Mouse (Mus musculus) CD4-positive, CD25-positive, alpha-beta regulatory T cell, adult 2 months (primary cell): ENCODE measurements around the gene Ubox5.
"Not testable (repeated sequence)": the region's sequence is repeated elsewhere in the genome, so short reads cannot be mapped to it uniquely, and the experiment has no call there.

Experiments
- DNase-seq: peaks from one replicate; pipeline ENCODE4 v3.0.0-alpha.2; 2012; ENCODE audit warnings: low read depth, low spot score

The Ubox5 gene

DNA sequence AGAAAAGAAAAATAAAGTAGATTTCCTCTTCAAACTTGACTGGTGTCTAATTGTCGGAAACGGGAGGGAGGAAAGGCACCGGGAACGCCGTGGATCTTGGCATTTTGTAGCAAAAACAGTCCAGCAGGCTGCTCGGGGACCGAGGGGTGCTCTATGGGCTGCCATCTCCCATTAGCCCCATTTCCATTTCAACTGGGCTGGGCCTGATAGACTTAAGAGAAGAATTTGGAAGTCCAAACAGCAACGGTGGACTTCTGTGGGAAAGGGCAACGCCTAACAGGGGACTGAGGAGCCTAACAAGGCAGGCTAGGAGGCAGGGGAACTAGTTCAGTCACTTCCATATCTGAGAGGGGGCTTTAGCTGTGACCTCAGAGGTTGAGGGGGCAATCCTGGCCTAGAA lies 52.8 kb downstream of the Ubox5 start:
- DNase-seq, result no peak

DNA sequence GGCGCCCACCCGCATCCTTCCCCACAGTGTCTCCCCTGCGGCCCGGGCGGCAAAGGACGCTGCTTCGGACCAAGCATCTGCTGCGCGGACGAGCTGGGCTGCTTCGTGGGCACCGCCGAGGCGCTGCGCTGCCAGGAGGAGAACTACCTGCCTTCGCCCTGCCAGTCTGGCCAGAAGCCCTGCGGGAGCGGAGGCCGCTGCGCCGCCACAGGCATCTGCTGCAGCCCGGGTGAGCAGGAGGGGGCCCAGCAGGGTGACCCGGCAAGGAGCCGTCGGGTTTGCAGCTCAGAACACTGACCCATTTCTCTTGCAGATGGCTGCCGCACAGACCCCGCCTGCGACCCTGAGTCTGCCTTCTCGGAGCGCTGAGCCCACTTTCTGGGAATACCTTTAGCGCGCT lies 53.3 kb downstream of the Ubox5 start:
- DNase-seq, result not testable (repeated sequence)

DNA sequence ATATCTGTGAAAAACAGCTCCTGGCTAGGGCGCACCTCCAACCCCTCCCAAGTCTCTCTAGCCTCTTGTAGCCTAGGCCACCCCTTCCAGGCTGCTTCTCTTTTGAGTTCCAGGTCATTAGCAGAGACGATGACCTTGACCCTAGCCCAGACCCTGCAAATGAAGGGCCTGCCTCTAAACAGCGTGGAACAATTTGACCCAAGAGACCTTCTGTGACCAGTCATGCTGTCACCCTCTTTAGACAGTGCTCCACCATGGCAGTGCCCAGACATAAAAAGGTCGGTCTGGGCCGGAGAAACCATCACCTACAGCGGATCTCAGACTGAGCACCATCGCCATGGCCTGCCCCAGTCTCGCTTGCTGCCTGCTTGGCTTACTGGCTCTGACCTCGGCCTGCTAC lies 54.0 kb downstream of the Ubox5 start, which contains the start of gene Oxt:
Gene Oxt (plus strand): TSS at position 301 of the 400 bp plus-strand sequence.
- DNase-seq, result no peak

DNA sequence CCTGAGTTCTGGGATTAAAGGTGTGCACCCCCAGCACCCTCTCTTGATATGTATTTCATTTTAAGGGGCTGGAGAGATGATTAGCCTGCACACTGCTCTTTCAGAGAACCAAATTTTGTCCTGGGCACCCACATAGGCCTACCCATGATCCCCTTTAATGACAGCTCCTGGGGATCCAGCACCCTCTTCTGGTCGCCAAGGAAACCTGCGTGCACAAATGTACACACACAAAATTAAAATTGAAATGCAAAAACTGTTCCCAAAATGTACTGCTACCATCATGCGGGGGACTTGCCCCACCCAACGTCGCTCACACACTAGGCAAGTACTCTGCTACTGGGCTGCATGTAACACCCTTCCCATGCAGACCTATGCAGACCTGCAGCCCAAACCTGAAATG lies 54.9 kb downstream of the Ubox5 start:
- no peak for DNase-seq

DNA sequence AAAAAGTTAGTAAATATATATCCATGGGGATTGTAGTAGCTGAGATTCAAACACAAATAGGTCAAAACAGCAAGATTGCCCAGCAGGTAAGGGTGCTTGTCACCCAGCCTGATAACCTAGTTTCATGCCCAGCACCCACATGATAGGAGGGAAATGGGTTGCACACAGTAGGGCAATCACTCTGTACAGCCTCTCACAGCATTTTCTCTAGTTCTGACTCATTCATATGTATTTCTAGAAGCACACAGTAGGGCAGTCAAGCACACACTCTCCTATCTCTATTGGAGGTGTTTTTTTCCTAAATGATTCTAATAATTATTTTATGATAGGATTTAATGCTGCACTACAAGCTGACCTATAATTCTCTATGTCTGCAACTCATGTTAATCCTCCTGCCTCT lies 59.9 kb downstream of the Ubox5 start:
- DNase-seq, result no peak

DNA sequence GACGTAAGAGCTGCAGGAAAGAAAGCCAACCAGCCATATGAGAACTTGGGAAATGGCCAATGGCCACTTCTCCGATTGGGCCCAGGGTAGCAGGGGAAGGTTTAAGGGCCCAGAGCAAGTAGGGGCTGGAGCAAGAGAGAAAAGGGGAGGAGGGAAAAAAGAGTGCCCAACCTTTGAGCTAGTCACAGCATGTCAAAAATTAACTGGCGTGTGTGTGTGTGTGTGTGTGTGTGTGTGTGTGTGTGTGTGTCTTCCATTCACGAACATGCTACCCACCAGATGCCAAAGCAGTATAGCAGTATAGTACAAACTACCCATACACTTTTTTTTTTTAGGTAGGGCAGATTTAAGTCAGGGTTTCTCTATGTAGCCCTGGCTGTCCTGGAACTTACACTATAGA lies 60.9 kb downstream of the Ubox5 start:
- DNase-seq, result no peak

DNA sequence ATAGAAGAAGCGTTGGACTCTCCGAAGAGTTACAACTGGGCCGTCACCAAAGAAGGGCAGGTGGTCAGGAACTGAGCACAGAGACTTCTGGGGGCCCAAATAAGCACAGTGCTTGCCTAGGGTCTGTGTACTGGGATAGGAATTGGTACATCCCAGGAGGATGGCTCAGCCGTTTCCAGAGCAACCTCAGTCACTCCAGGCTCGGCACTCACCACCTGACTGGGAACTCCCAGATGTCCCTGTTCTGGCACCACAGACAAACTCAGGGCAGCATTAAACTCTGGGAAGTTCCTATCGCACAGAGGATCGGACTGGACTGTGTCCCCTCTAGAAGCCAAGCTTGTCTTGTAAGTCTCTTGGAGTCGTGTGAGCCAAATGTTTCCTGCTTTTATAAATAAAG lies 64.9 kb downstream of the Ubox5 start:
- DNase-seq, result no peak

DNA sequence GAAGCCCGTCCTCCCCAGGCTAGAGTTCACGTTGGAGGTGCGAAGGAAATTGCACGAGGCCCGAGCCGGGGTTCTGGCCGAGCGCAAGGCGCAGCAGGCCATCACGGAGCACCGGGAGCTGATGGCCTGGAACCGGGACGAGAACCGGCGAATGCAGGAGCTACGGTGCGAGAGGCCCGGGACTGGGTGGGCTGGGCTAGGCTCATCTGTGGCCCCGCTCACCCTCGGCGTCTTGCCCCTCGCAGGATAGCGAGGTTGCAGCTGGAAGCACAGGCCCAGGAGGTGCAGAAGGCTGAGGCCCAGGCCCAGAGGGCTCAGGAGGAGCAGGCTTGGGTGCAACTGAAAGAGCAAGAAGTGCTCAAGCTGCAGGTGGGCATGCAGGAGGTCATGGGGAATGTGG lies 65.8 kb downstream of the Ubox5 start:
- DNase-seq, result no peak

DNA sequence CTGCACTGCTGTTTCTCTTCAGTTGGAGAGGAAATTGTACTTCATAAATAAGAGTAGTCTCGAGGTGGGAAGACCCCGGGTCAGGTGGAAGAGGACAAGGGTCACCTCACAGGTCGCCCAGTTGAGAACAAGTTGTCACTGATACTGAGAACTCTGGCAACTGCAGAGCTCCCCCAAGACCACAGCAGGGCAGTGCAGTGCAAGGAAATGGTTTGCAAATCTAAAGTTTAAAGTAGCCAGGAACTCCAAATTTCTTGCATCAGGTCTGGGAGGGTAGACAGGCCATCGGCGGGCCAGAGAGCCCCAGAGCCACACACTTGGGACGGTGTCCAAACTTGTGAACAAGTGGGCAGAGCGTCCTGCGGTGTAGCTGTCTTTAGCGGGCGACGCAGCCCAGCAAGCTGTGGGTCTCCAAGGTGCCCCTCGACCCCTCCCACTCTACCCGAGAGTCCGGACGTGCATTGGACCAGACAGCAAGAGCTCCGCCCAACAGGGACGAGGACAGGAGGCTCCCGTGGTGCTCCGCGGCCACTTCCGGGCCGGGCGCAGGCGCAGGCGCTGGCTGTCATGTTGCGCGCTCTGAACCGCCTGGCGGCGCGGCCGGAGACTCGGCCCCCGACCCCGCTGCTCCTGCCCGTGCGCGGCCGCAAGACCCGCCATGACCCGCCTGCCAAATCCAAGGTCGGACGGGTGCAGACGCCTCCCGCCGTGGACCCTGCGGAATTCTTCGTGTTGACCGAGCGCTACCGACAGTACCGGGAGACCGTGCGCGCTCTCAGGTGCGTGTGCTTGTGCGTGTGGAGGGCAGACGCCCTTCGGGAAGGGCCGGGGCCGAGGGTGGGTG lies 66.4 kb downstream of the Ubox5 start, which contains the start of gene Mrps26:
Gene Mrps26 (plus strand): TSS at position 531 of the 844 bp plus-strand sequence.
- peak; percentile 94 for DNase-seq

DNA sequence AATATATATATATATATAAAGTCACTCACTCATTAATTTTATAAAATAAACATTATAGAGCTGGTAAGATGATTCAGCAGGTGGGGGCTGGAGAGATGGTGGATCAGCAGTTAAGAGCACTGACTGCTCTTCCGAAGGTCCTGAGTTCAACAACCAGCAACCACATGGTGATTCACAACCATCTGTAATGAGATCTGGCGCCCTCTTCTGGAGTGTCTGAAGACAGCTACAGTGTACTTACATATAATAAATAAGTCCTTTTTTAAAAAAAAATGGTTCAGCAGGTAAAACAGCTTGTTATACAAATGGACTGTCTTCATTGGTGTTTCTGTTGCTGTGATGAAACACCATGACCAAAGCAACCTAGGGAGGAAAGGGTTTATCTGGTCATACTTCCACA lies 71.8 kb downstream of the Ubox5 start:
- peak; percentile 22 for DNase-seq

DNA sequence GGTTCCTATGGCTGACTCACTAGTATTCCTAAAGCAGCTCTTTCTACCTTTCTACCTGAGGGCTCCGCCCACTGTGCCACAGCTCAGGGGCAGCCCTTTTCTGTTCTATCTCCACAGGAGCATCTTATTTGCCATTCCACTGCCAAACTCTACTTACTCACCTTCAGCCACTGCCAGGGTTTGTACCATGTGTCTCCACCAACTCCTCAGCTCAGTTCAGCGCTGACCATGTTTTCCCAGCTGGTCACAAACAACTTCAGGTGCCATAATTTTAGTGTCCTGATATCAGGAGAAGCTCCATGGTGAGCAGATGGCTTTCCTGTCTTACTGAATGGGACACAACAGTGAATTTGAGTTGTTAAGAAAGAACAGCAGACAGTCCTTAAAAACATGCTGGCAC lies 72.4 kb downstream of the Ubox5 start:
- no peak for DNase-seq

DNA sequence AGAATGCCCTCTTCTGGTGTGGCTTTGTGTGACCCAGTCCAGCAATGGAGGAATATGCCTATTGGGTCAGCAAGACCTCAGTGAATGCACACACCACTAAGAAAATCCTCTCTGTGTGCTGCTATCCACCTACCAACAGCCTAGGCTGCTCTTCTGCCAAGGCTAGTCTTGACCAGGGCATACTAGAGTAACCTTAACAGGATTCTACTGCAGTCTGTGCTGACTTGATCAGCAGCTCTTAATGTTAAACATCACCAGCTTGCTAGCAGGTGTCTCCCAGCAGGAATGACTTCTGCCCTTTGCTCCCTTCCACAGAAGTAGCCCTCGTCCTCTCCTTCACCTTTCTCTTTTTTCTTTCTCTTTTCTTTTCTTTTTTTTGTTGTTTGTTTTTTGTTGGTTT lies 73.5 kb downstream of the Ubox5 start:
- DNase-seq, result no peak

DNA sequence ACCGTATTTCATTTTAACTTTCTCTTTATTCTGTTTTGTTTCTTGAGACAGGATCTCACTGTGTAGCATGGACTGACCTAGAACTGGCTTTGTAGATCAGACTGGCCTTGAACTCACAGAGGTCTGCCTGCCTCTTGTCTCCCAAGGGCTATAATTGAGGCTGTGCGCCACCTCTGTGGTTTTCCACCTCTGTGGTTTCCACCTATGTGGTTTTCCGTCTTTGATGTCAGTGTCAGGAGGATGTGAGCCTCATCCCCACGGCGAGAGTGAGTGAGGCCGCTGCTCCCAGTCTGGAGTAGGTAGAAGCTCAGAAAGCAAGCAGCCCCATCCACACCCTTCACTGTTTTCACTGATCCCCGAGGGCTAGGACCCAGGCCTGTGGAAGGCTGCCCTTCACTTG lies 75.0 kb downstream of the Ubox5 start:
- DNase-seq, result peak; percentile 33

DNA sequence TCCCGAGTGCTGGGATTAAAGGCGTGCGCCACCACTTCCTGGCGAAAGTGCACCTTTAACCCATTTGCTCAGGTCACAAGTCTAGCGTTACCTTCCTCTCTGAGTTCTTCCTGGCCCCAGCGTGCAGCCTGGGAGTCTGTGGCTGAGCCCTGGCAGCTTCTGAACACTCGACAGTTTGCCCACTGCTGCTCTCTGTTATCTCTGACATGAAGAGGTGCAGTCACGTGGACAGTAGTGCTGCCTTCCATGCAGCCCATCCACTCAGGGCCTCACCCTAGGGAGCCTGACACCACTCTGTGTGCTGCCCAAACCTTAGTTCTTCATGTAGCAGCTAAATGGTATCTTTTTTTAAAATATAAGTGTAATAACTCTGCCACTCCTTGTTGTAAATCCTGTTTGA lies 82.9 kb downstream of the Ubox5 start:
- no peak for DNase-seq

DNA sequence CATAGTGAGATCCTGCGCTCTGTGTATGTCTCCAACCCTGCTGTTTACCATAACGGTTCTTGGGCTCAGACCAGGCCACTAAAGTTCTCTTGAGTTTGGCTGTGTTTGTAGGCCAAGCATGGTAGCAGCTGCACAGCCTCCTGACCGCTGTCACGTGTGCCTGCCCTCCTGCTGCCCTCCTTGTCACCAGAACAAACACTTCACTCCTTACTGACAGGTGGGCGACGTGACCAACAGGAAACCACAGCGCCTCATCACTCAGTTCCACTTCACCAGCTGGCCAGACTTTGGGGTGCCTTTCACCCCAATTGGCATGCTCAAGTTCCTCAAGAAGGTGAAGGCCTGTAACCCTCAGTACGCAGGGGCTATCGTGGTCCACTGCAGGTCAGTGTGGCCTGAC lies 89.6 kb downstream of the Ubox5 start:
- peak; percentile 27 for DNase-seq
